Mouse (Mus musculus) layer of hippocampus, adult 9-10 months (tissue): ENCODE data around the gene Ttc39b.

Experiments used
- DNase-seq: peaks from one replicate; pipeline ENCODE4 v3.0.0; 2022; ENCODE audit warnings: low spot score

Ttc39b gene

GRCm38 (mm10) chr4:83228664-83229283, 95.3 kb downstream of the Ttc39b start:
- no peak for DNase-seq

DNA sequence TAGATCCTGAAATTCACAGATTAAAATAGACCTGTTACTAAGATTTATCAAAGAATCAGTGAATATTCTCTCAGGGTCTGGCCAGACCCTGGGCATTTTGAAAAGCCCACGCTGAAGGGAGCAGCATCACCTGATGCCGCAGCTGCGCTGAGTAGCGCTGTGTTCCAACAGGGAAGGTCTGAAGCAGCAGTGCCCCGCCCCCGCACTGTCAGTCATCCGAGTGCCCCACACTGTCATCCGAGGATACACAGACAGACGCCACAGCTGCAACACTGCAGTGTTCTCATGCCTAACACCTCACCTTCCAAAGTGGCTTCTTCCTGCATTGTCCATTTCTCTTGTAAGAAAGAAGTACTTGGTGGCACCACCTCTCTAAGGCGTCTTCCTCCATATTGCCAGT, 96.0 kb downstream of the Ttc39b start:
- no peak for DNase-seq

DNA sequence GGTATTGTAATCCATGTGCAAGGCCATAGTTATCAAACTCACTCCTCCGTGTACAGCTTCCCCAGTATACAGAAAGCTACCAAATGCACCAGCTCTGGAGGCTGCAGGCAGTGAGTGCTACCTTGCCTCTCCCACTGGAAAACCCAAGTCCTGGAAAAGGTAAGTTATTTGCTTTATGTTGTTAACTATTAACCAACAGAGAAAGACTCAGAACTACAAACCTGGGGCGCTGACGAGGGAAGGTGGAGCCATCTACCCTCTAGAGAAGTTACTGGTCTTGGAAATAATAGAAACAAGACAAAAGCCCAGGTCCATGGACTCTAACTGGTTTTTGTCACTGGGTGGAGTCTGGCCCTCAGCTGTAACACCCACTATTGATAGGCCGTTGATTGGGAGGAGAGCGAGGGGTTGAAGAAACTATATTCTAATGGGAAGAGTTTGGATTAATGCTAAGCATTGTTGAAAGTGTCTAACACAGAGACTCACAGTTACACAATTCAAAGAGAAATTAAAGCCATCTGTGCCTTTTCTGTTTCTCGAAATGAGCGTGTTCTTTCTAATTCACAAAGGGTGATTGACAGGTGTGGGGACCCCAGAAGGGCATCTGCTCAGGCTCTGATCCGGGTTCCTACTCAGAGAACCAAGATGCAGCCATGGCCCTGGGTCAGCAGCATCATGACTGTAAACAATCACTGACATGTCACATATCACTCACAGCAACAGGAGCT, 98.3 kb downstream of the Ttc39b start:
- no peak for DNase-seq

DNA sequence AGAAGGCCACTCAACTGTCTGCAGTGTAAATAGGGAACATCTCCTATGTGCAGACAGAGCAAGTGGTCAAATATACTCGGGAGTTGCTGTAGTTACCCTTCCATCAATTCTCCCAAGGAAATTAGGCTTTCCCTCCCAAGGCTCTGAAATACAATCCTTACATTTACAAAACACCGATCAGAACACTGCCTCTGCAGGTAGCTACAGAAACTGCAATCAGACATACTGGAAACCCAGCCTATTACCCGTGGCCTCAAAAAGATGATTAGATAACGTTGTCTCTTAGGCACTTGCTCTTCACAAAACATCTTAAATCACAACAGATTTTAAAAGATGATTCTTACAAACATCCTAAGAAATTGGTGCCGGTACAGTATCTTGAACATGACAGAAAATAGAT, 99.8 kb downstream of the Ttc39b start:
- DNase-seq: no peak

DNA sequence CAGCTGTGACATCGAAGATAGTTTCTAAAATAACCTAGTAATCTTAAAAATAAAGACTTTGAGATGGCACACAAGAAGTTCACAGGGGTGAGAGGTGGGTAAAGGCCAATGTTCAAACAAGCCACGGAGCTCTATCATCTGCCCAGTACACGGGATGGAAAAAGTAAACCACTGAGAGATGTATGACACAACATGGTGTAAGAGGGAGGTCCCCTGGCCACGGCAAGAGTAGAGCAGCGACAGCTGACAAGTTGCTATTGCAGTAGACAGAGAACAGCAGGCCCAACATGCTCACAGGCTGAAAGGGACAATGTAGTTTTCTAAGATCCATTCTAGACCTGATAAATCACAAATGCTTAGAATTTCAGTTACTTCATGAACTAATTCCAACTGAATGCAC, 100.9 kb downstream of the Ttc39b start:
- DNase-seq: no peak

- no peak for DNase-seq
Observed at GRCm38 (mm10) chr4:83220761-83221557, 103.1 kb downstream of the Ttc39b start.

- DNase-seq: no peak
Observed at GRCm38 (mm10) chr4:83219253-83219652, 104.8 kb downstream of the Ttc39b start.

GRCm38 (mm10) chr4:83217128-83217527, 106.9 kb downstream of the Ttc39b start:
- DNase-seq: no peak

- no peak for DNase-seq
Observed at GRCm38 (mm10) chr4:83216381-83216780, 107.7 kb downstream of the Ttc39b start.

GRCm38 (mm10) chr4:83215776-83216175, 108.3 kb downstream of the Ttc39b start:
- DNase-seq: no peak

- DNase-seq: no peak
Observed at GRCm38 (mm10) chr4:83214822-83215558, 109.1 kb downstream of the Ttc39b start.

GRCm38 (mm10) chr4:83213752-83214151, 110.3 kb downstream of the Ttc39b start:
- no peak for DNase-seq

- no peak for DNase-seq
Observed at GRCm38 (mm10) chr4:83211709-83212108, 112.3 kb downstream of the Ttc39b start.

GRCm38 (mm10) chr4:83210437-83210836, 113.6 kb downstream of the Ttc39b start:
- DNase-seq: no peak

GRCm38 (mm10) chr4:83206803-83207586, 117.1 kb downstream of the Ttc39b start:
- DNase-seq: peak; percentile 42

- no peak for DNase-seq
Observed at GRCm38 (mm10) chr4:83206416-83206802, 117.6 kb downstream of the Ttc39b start.

DNA sequence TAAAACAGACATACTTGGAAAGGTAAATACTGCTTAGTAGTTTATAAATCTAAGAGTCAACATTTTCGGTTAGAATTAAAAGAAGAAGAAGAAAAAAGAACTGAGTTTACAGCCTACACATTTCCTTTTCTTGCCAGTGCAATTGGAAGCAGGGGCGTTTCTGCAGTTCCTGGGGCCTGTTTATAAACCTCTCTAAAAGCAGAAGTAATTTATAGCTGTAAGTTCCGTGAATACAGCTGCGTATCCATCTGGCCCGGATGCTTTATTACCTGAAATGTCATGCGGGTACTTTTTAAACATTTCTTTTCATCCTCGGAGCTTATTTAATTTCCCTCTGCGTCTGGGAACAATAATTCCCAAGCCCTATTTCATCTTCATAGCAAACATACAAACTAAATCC, 124.7 kb downstream of the Ttc39b start:
- no peak for DNase-seq

GRCm38 (mm10) chr4:83198123-83198522, 125.9 kb downstream of the Ttc39b start:
- no peak for DNase-seq

GRCm38 (mm10) chr4:83189736-83190135, 134.3 kb downstream of the Ttc39b start:
- no peak for DNase-seq

GRCm38 (mm10) chr4:83187324-83187723, 136.7 kb downstream of the Ttc39b start:
- DNase-seq: no peak

DNA sequence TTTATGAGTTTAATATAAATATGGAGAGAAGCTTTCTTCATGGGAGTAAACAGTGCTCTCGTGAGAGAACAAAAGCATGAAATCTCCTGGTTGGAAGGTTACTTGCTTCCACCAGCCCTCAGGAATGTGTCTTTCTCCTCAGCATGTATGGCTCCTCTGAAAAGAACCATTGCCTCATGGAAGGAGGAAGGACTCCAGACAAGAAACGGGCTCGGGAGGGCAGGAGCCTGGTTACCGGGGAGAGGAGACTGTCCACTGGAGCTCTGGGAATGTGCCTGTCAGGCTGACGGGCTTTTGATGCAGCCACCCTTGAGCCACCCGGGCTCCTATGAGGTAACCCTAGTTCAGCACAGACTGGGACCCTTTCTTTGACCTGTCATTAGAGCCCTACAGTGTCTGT, 137.6 kb downstream of the Ttc39b start:
- no peak for DNase-seq
